Mouse (Mus musculus) skeletal muscle tissue, adult 2 months (tissue): ENCODE results near the gene Cldn22.
"Not testable (repeated sequence)": the region's sequence is repeated elsewhere in the genome, so short reads cannot be mapped to it uniquely, and the experiment has no call there.

Experiments
- DNase-seq: peaks from one replicate; pipeline ENCODE4 v3.0.0-alpha.2; 2012; ENCODE audit warnings: low read depth, low spot score

Gene Cldn22

DNA sequence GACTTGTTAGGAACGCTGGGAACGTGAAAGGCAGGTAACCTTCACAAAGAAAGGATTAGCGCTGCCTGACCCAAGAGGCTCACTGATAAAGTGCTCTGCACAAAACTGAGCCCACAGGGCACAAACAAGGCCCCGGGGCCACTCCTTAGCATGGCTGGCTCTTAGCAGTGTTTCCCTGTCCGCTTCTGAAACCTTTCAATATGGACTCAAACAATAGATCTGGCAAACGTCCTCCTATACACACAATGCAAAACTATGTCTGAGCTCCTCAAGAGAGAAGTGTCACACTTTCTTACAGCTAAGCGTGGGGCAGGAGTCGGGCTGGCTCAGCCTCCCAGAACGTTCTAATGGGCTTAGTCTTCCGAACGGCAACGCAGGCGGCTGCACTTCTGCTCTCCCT is at the start of gene Cldn22:
Gene Cldn22, plus strand, starts transcription at position 301 of the 400 bp plus-strand sequence.
- no peak for DNase-seq

DNA sequence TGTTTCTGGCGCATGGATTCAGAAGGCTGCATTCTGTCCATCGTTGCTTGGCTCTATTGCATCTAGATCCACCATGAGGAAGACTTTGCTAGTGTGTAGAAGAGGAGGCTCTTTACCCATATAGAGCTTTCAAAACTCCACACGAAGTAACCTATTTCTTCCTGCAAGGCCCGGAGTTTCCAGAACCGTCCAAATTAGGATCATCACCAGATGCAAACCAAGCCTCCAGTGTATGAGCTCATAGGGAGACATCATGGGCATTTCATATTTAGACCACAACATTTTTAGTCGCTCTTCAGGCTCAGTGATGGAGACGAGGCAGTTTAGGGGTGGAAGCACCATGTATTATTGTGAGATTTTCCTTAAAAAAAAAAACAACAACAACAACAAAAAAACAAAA is 46.9 kb upstream of the Cldn22 start:
- no peak for DNase-seq

DNA sequence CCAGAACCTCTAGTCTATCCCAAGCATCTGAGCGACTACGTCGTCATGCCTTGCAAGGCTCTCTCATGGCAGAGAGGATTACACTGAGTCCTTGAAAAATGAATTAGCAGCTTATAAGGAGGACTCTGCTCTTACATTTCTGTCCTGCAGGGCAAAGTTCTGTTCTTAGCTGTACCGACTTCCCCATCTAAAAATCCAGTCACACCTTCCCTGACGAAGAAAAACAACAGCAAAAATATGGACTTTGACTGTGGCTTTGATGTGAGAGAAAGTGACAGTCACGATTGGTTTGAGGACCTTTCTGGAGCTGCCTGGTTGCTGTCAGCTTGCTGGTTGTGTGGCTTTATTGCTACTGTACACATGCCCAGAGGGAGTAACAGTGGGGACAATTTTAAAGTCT is 44.7 kb upstream of the Cldn22 start:
- no peak for DNase-seq

DNA sequence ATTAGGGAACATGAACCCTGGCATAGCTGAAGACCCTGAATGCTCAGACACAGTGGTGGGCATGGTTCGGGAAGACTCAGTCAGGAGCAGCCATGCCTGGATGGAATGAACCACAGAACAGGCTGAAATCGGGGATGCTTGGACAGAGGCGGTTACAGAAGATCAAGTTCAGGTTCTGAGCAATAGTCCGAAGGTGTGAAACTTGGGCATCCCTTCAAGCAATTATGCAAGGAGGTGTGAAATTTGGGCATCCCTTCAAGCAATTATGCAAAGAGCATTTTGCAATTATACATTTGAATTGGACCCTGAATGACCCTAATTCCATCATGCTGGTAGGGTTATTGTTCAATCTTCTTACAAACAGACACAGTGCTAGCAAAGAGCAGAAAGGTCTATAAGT is 42.4 kb upstream of the Cldn22 start:
- no peak for DNase-seq

DNA sequence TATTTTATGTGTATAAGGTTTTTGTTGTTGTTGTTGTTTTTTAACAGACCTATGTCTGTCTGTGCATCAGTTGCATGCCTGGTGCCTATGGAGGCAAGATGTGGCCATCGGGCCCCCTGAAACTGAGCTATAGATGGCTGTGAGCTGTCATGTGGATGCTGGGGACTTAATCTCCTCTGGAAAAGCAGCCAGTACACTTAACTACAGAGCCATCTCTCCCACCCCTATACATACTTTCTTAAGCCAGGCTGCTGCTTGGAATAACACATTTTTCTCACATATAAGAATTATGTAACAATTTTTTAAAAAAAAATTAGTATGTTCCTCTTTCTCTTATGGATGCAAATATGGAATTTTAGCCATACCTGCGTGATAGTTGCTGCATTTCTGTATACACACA is 40.7 kb upstream of the Cldn22 start:
- DNase-seq, result no peak

DNA sequence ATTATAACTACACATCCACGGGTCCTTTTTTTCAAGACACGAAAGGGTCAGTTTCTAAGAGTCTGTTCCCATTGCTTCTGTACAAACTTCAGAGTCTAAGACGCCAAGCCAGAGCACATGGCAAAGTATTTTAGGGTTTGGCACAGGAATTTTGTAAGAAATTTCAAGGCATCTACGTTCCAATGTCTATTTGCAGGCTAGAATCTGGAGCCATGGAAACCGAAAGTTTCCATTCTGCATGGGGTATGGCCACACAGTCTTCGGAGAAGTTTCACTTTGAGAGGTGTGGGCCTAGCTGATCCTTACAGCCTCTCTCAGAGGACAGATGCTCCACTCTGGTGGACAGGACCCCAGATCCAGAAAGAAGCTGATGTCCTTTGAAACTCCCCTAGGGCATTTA is 40.3 kb upstream of the Cldn22 start:
- peak; percentile 54 for DNase-seq

DNA sequence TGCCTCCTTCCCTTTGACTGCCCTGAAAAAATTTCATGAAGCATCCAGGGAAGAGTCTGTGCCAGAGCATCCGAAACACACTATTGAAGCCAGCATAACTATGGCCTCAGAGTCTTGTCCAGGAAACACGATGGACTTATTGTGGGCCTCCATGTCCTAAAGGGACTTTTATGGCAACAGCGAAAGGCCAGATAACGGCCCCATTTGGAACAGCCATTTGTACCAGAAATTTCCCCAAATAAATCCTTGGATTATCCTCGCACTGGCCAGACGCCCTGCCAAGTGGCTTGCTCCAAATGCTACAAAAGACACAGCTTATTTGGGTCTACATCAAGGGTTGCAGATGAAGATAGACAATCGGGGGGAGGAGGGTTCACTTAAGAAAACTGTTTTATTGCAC is 39.8 kb upstream of the Cldn22 start:
- peak; percentile 70 for DNase-seq

DNA sequence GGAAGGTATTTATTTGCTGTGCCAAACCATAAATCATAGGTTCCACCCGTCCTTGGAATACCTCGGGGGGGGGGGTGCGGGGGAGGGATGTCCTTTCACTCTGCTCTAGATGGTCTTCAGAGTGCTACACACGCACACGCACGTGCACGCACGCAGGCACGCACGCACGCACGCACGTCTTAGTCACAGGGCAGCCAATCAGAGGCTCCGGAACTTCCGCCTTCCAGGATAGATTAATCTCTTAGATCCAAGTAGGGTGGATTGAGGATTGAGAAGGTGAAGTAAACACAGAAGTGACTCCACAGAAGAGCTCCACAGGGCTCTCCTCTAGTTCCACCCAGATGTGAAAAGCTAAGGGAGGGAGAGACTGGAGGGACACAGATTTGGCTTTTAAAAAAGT is 38.0 kb upstream of the Cldn22 start:
- DNase-seq, result no peak

DNA sequence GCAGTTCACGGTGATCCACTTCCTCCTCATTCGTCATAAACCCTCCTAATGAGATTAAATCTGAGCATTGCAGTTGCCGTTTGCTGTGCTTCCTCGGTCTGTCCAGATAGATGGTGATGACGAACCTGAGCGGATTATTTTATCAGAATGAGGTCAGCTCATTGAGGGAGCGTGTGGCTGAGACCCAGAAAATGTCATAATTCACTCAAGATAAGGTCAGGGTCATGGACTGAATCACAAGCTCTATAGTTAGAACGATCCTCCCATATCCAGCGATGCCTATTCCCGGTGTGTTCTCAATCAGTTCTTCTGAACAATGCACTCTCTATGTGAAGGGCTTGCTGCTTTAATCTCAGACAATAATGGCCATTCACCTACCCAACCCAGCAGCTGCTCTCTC is 36.6 kb upstream of the Cldn22 start:
- no peak for DNase-seq

DNA sequence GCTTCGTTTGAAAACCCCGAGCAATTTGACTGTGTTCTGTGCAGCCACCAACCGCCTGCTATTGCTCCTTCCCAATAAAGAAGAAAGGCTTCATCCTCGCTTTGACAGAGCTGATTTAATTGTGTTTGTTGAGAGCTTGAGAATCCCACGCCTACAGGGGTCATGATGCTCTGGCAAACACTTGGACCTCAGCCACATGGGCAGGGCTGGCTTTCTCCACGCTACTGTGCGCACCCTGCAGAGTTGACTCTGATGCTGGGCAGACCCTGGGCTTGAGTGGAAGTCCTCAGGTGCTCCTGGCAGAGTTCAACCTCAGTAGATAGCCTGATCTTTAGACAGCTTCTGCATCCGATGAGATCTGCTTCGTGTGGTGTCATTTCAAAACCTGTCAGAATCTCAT is 32.3 kb upstream of the Cldn22 start:
- DNase-seq, result no peak

DNA sequence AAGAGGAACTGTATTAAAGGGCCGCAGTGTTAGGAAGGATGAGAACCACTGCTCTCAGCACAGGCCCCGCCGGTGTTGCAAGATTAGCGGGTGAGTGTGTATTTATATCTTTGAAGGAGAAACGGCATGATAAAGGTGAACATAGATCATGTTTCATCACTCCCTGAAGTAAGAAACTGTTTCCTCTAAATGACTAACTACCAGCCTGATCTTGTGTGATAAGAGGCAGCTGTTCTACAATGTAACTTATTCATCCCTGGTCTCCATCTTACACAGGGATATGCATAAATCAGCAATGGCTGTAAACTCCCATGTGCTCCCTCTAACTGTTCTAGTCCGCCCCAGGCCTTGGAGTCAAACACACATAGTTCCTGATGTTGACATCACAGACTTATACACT is 24.8 kb upstream of the Cldn22 start:
- DNase-seq, result no peak

DNA sequence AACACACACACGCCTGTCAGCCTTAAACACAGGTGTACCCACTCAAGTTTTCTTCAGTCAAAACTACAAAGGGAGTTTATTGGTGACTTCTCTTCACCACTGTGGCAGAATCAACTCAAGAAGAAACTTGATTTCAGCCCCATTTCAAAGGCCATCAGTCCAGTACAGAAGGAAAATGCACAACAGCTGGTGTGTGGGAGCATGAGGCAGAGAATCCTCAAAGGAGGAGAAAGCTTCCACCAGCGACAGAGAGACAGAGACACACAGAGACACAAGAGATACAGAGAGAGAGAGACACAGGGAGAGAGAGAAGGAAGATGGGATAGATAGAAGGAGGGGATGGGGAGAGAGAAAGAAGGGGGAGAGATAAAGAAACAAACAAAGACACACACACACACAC is 21.9 kb upstream of the Cldn22 start:
- no peak for DNase-seq

DNA sequence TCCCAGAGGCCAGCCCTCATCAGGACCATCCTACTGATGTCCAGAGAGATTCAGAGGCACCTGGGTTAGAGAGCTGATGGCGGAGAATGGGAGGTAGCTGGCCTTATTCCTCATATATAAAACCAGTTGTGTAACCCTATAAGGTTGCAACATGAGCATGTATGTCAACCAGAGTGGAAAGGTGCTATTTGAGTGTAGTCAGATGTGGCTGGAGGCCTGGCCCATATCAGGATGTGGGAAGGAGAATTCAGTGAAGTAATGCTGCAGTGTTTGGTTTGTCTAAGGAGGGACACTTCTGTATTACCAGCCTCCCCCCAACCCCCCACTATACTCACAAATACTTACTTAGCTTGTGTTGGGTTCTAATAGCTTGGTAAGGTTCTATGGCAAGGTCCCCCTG is 20.0 kb upstream of the Cldn22 start:
- no peak for DNase-seq

DNA sequence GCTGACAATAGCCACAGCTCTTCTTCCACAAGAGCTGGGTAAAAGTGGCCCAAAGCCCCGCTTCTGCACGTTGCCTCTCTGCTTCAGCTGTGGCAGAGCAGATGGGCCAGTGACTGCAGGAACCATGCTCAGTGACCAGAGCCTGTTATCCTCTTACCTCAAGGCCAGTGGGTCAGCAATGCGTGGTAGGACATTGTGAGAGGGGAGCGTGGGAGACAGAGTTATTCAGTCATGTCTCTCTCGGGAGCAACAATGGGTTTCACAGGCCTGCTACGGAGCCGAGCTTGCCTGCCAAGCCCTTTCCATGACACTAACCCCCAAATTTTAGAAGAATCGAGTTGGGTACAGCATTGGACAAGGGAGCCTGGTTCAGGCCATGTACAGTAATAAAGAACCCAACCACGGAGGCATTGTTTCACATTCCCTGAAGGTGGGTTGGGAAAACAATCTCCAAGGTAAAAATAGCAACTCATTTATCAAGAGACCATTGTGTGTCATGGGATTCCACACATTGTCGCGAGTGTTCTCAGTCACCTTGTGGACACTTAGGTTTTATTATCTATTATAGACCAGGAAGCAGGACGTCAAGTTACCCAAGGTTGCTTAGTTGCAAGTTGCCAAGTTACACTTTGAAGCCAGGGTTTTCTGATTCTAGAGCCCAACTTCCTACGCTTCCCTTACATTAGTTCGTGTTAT is 14.2 kb upstream of the Cldn22 start:
- no peak for DNase-seq

DNA sequence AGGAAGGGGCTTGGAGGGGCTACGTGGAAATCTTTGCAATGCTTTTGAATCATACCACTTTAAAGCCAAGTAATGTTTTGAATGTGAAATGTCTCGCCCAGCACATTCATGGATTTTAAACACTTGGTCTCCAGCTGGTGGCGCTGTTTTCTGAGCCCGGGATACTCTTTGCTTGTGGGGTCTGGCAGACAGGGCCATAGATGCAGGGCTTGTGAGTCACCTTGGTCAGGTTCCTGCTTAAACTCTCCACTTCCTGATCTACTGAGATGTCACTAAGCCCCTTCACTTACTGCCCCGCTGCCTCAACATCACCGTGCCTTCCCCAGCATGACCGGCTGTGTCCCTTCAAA is 13.6 kb upstream of the Cldn22 start:
- DNase-seq, result no peak

DNA sequence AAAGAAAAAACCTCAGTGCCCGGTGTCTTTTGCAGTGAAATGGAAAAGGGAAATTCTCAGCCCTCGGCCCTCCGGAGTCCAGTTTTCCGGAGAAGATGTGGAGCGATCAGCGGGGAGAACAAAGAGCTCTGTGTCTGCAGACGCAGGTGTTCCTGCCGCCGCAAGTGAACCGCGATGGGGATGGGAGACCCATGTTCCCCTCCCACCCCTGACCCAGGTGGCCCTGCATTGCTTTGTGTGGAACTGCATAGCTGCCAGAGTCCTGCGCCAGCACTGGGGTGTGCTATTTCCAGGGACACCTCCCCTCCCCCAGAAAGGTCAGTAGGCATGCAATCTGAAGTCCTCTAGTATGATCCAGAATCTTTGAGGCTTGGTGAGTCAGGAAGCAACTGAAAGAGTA is 13.1 kb upstream of the Cldn22 start:
- DNase-seq, result no peak

DNA sequence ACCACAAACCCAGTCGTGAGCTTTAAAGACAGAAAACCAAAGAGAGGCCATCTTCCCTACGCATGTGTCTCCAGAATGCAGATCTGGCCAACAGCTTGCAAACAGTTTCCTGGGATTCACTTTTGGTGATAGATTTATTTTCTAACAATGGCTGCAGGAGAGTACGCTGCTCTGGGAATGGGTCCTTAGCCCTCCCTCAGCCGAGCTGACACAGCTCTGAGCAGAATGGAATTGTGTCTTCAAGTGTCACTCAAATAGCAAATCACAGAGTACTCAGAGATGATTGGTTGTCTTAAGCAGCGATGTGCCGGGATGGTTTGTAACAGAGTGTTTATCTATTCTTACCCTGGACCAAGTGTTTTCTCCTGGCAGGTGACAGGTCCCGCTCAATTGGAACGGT is 5.2 kb upstream of the Cldn22 start:
- no peak for DNase-seq

DNA sequence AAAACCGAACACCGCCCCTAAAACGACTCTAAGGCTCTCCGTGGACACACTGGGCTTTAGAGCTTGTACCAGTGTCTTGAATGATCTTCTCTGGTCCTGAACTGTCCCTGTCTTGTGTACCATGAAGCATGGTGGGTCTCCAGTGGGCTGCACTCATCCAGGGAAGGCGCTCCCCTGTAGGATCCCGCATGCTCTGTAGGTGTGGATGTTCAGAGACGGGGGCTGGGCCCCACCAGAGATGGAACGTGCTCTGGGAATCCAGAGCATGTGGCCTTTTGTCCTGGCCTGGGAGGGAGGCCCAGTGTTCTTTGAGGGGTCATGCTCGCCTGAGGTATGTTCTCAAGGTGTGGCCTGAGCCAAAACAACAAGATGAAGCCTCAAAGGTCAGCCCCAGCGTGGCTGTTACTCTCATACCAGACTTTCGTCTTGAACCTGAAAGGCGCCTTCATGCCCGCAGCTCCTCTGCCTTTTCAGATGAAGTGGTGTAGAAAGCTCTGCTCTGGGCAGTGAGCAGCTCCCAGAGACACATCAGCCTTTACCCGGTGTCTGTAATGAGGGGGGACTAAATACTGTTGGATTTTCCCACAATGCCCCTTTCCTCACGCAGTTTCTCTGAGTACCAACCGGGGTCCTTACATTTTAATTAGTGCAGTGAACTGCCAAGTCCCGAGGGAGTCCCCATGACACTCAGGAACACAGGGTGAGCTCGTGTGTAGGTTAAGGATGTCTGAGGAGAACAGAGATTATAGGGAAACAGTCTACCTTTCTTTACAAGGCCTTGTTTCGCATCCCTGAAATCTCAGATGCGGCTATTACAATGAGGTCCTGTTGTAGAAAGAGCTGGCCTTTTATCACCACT is 3.1 kb upstream of the Cldn22 start:
- DNase-seq, result no peak

DNA sequence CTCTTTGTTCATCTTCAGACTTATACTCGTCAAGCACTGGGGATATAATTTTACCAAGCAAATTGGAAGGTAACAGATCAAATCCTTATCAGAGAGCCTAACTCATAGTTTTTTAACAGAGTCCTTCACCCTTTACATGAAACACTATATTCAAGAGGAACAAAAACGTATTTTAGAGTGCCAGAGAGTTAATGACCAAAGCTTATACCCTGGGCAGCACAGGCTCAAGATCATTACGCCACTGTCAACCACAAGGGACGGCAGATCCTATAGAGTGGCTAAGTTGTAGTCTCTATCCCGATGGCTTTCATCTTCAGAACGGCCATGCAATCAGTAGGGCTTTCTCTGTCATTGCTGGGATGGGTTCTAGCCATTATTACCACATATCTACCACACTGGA is 2.4 kb upstream of the Cldn22 start, which contains the start of gene Cldn24:
Gene Cldn24, plus strand, starts transcription at position 301 of the 400 bp plus-strand sequence.
- DNase-seq, result no peak

DNA sequence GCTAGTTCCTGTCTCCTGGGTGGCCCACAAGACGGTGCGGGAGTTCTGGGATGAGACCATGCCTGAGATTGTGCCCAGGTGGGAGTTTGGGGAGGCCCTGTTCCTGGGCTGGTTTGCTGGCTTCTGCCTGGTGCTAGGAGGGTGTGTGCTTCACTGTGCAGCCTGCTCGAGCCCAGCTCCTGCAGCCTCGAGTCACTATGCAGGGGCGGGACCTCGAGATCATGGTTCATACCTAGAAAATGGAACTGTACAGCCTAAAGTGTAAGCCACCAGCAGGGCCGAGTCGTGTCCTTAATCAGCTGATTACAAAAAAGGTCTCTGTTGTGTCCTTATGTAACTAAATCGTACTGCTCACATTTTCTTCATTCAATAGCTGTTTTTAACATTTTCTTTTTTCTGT is 1.7 kb upstream of the Cldn22 start:
- not testable (repeated sequence) for DNase-seq

DNA sequence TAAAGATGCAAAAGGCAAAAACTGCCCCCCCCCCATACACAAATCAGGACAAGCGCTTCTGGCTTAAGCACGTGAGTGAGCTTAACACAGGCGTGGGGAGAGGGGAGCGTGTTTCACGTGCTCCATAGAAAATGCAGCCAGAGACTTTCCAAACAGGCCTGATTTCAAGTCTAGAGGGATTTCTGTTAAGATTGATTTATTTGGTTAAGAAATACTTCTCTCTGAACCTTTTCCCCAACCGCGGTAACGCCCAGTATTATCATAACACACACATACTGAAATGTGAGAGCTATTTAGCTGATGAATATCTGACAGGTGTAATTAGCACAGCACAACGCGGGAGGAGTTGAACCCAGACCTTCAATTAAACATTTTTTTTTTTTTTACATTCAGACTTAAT is 505 bp upstream of the Cldn22 start:
- DNase-seq, result peak; percentile 13

DNA sequence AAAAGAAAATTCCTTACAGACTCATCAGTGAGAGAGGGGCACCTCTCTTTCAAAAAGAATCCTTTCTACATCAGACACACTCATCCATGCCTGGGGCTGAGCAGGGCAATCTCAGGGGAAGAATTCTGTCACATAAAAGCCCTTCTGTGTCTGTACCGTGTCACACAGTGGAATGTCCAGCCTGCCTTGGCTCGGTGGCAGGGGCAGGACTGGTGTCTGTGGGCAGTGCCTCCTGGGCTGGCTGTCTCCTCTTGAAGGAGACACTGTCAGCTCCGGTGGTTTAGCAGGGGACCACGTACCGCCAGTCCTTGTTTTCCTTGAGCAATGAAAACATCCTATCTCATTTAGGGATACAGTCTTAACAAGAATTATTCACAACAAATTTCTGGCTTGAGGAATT is 1.3 kb downstream of the Cldn22 start:
- DNase-seq, result no peak

DNA sequence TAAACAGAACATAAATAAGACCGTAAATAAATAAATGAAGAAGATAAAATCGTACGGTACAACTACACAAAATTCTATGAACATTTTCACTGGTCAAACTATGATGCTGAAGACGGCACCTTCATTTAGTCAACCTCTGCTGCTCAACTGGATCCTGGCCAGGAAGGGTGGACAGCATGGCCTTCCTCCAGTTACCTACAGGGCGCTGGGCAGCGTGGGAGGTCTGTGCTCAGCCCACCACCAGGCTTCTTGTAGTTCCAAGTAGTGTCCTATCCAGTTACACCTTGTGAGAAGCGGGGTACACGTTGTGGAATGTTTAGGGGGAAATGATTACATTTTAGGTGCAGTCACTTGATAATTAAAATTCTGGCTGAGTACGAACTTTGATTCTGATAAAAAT is 2.6 kb downstream of the Cldn22 start:
- DNase-seq, result no peak
